14 mouse cellular contexts compared by ENCODE assay signal in the genomic region with DNA sequence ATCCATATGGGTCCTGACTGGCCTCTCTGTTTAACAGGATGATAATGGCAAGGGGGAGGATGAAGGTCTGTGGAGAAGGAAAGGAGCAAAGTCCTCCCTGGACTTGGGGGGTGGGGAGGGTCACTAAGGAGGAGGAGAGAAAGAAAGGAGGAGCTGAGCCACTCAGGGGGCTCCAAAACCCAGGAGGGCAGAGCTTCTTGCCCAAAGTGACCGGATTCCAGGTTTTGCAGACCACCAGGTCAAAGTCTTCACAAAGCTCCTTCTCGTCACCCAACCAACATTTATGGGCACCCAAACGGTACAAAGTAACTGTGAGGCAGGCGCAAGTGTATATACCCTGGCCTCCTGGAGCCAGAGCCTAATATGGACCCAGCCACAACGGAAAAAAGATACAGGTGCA. TPM values are rescaled to one million over a fixed set of nuclear protein-coding genes. Genes with fewer than 3 reads are reported as not detected.
DNase-seq lines count a peak whose midpoint lies in the region; ATAC-seq lines count a peak whose summit lies in the region.
"Had no signal": no experiment of that assay in that cellular context is flagged by ENCODE, and none has a peak within 500 bp of the region (broad histone marks: within the 10 kb centered on the region; RNA-seq: fewer than 3 reads in every experiment).

No protein-coding gene starts in this region.

- peaks cover 24% of the 10 kb centered on the region for H3K36me3 ChIP-seq in embryonic facial prominence, embryonic 10.5 days (replicated peaks)
- no peaks in the 10 kb centered on the region for H3K36me3 ChIP-seq in embryonic facial prominence, embryonic 13.5 days
- H3K36me3 ChIP-seq in midbrain, embryonic 12.5 days = no peaks in the 10 kb centered on the region

- H3K27ac ChIP-seq in embryonic facial prominence, embryonic 10.5 days (replicated peaks) = peak overlapping the region; percentile 99
- no peak overlapping the region for H3K27ac ChIP-seq in embryonic facial prominence, embryonic 13.5 days
- peak overlapping the region; percentile 95 for H3K27ac ChIP-seq in midbrain, embryonic 12.5 days (replicated peaks)

- ATAC-seq in embryonic facial prominence, embryonic 13.5 days (ENCODE audit: insufficient number of reproducible peaks, insufficient read depth, low FRiP score, low TSS enrichment, low read depth) = no peak
- no peak for ATAC-seq in midbrain, embryonic 12.5 days (ENCODE audit: low FRiP score, low read depth)
- ATAC-seq in megakaryocyte progenitor cell, adult 5-6 weeks (replicated peaks; ENCODE audit: poor library complexity) = no peak

- H3K27me3 ChIP-seq in embryonic facial prominence, embryonic 10.5 days (replicated peaks; ENCODE audit: low read depth, poor library complexity, severe bottlenecking) = no peaks in the 10 kb centered on the region
- peaks cover 6% of the 10 kb centered on the region; the same call in 1 of the 2 replicates for H3K27me3 ChIP-seq in embryonic facial prominence, embryonic 13.5 days
- H3K27me3 ChIP-seq in midbrain, embryonic 12.5 days = peaks cover 16% of the 10 kb centered on the region

- H3K4me1 ChIP-seq in embryonic facial prominence, embryonic 10.5 days = peaks cover 95% of the 10 kb centered on the region
- H3K4me1 ChIP-seq in embryonic facial prominence, embryonic 13.5 days = peaks cover 62% of the 10 kb centered on the region
- H3K4me1 ChIP-seq in midbrain, embryonic 12.5 days = peaks cover 53% of the 10 kb centered on the region

- intact Hi-C loops in left cerebral cortex, postnatal 14 days (cut with DNase I) = loop anchor here (5.0 kb wide), 1 partner anchor 122 kb away; no protein-coding TSS in a partner anchor

- H3K9ac ChIP-seq in embryonic facial prominence, embryonic 13.5 days = no peak overlapping the region
- H3K9ac ChIP-seq in midbrain, embryonic 12.5 days (replicated peaks) = peak overlapping the region; percentile 95

- DNase-seq in embryonic facial prominence, embryonic 10.5 days (ENCODE audit: low spot score) = peak; percentile 46
- DNase-seq in kidney, adult 9 months = peak; percentile 58
- no peak for DNase-seq in left cerebral cortex, postnatal 14 days (ENCODE audit: low spot score in 2 of 2)
- DNase-seq in embryo, embryonic 10.5 days (ENCODE audit: low spot score) = no peak
- no peak for DNase-seq in heart, adult 8-10 months (ENCODE audit: low spot score)
- DNase-seq: cerebellum, adult 11 months had no signal

- peak overlapping the region; percentile 89 for H3K4me2 ChIP-seq in embryonic facial prominence, embryonic 13.5 days
- H3K4me2 ChIP-seq in midbrain, embryonic 12.5 days (replicated peaks) = peak overlapping the region; percentile 86

- WGBS in embryonic facial prominence, embryonic 10.5 days = 26% methylated on average over 5 of the region's 5 CpGs
- WGBS in embryonic facial prominence, embryonic 13.5 days = 33% methylated on average over 5 of the region's 5 CpGs
- 13% methylated on average over 5 of the region's 5 CpGs for WGBS in midbrain, embryonic 12.5 days

- H3K4me3 ChIP-seq in embryonic facial prominence, embryonic 10.5 days = peak overlapping the region; percentile 99
- H3K4me3 ChIP-seq in embryonic facial prominence, embryonic 13.5 days = 0 out of 2 replicates have a peak overlapping the region, but pooled peaks have one; percentile 83
- peak overlapping the region; percentile 97 for H3K4me3 ChIP-seq in midbrain, embryonic 12.5 days
- H3K4me3 ChIP-seq: erythroblast, embryonic 14.5 days had no signal

- H3K9me3 ChIP-seq in embryonic facial prominence, embryonic 10.5 days = no peaks in the 10 kb centered on the region
- no peaks in the 10 kb centered on the region for H3K9me3 ChIP-seq in embryonic facial prominence, embryonic 13.5 days
- no peaks in the 10 kb centered on the region for H3K9me3 ChIP-seq in midbrain, embryonic 12.5 days

RNA-seq across cellular contexts. Expression of a gene that starts 2.7 kb away (rescaled TPM):
- 1.2 and 1.7 TPM in 2 replicates for polyA plus RNA-seq in embryonic facial prominence, embryonic 10.5 days (2016; fragmentation: Nextera tagmentation; extraction: Ambion mirVana)
- 0.21 and 0.28 TPM in 2 replicates for polyA plus RNA-seq in embryonic facial prominence, embryonic 13.5 days (2015; fragmentation: Nextera tagmentation; extraction: Ambion mirVana)
- 0.34 and 0.37 TPM in 2 replicates for polyA plus RNA-seq in midbrain, embryonic 12.5 days (2016; fragmentation: Nextera tagmentation; extraction: Ambion mirVana)
- 1 to 10 TPM in 1 of 2 experiments, under 1 TPM in 1; 0.99 to 1.5 TPM for total RNA-seq in left cerebral cortex, postnatal 14 days (2021)
- total RNA-seq in heart, adult 8-10 months (2022) = 1 to 10 TPM in 3 of 4 experiments, under 1 TPM in 1; 0.84 to 1.5 (median 1.2) TPM
- not detected in 2 replicates for total RNA-seq in megakaryocyte progenitor cell, adult 5-6 weeks (2015)
- under 0.01 TPM in 1 of 2 replicates, not detected in the other for total RNA-seq in megakaryocyte progenitor cell, adult 5-6 weeks (2017)
- polyA plus RNA-seq: erythroblast, embryonic 14.5 days had no signal

RNA-seq across cellular contexts. Expression of a gene that starts 28.5 kb away (rescaled TPM):
- polyA plus RNA-seq in embryonic facial prominence, embryonic 10.5 days (2016; fragmentation: Nextera tagmentation; extraction: Ambion mirVana) = not detected in 2 replicates
- polyA plus RNA-seq in embryonic facial prominence, embryonic 13.5 days (2015; fragmentation: Nextera tagmentation; extraction: Ambion mirVana) = not detected in 2 replicates
- polyA plus RNA-seq in midbrain, embryonic 12.5 days (2016; fragmentation: Nextera tagmentation; extraction: Ambion mirVana) = not detected in 2 replicates
- not detected for total RNA-seq in left cerebral cortex, postnatal 14 days (2021)
- under 1 TPM in 1 of 4 experiments, not detected in 3; 0.25 TPM for total RNA-seq in heart, adult 8-10 months (2022)
- total RNA-seq in megakaryocyte progenitor cell, adult 5-6 weeks (2015) = not detected in 2 replicates
- total RNA-seq in megakaryocyte progenitor cell, adult 5-6 weeks (2017) = not detected in 2 replicates
- total RNA-seq: adrenal gland, adult 18-20 months had no signal
- polyA plus RNA-seq: erythroblast, embryonic 14.5 days; gonadal fat pad, adult 2 months; large intestine, adult 2 months; lung, embryonic 16.5 days had no signal

RNA-seq across cellular contexts. Expression of a gene that starts 39.9 kb away (rescaled TPM):
- 0.10 TPM in 1 of 2 replicates, not detected in the other for polyA plus RNA-seq in embryonic facial prominence, embryonic 10.5 days (2016; fragmentation: Nextera tagmentation; extraction: Ambion mirVana)
- polyA plus RNA-seq in embryonic facial prominence, embryonic 13.5 days (2015; fragmentation: Nextera tagmentation; extraction: Ambion mirVana) = not detected in 2 replicates
- polyA plus RNA-seq in midbrain, embryonic 12.5 days (2016; fragmentation: Nextera tagmentation; extraction: Ambion mirVana) = not detected in 2 replicates
- total RNA-seq in left cerebral cortex, postnatal 14 days (2021) = under 1 TPM in 1 of 2 experiments, not detected in 1; 0.21 TPM
- not detected for total RNA-seq in heart, adult 8-10 months (2022)
- not detected in 2 replicates for total RNA-seq in megakaryocyte progenitor cell, adult 5-6 weeks (2015)
- total RNA-seq in megakaryocyte progenitor cell, adult 5-6 weeks (2017) = not detected in 2 replicates
- polyA plus RNA-seq: erythroblast, embryonic 14.5 days; gonadal fat pad, adult 2 months; large intestine, adult 2 months; lung, embryonic 16.5 days had no signal

RNA-seq across cellular contexts. Expression of a gene that starts 52.7 kb away (rescaled TPM):
- polyA plus RNA-seq in embryonic facial prominence, embryonic 10.5 days (2016; fragmentation: Nextera tagmentation; extraction: Ambion mirVana) = 10.3 and 10.6 TPM in 2 replicates
- 9.9 and 10.1 TPM in 2 replicates for polyA plus RNA-seq in embryonic facial prominence, embryonic 13.5 days (2015; fragmentation: Nextera tagmentation; extraction: Ambion mirVana)
- 8.0 and 10.7 TPM in 2 replicates for polyA plus RNA-seq in midbrain, embryonic 12.5 days (2016; fragmentation: Nextera tagmentation; extraction: Ambion mirVana)
- 10 to 100 TPM; 12.9 to 17.1 TPM for total RNA-seq in left cerebral cortex, postnatal 14 days (2021)
- 10 to 100 TPM; 19.8 to 30.3 (median 23.0) TPM for total RNA-seq in heart, adult 8-10 months (2022)
- 0.27 and 1.1 TPM in 2 replicates for total RNA-seq in megakaryocyte progenitor cell, adult 5-6 weeks (2015)
- 1.6 and 1.7 TPM in 2 replicates for total RNA-seq in megakaryocyte progenitor cell, adult 5-6 weeks (2017)
- polyA plus RNA-seq: erythroblast, embryonic 14.5 days had no signal

Comparison
In these comparisons a context has a peak if more than half of its experiments do, and no peak if none do; other contexts are left out.
1. DNase-seq: peak in embryonic facial prominence, embryonic 10.5 days (single experiment) and kidney, adult 9 months (single experiment); none in left cerebral cortex, postnatal 14 days (0 of 2), embryo, embryonic 10.5 days (single experiment) and heart, adult 8-10 months (single experiment).
2. Peak in every context shown above with its lines, with median percentiles within 50 percentile points of each other: H3K4me3 ChIP-seq.